Mouse (Mus musculus) neural tube, embryonic 11.5 days (tissue): ENCODE data around the gene Rhobtb3. TPM values are rescaled to one million over a fixed set of nuclear protein-coding genes. Genes with fewer than 3 reads are reported as not detected.

ENCODE experiments used
- ATAC-seq: fragments of 200-750 bp; cut with Nextera tagmentation; 2 replicates; pipeline ENCODE4 v1.8.0; 2017; ENCODE audit warnings: moderate number of reproducible peaks, mild to moderate bottlenecking, moderate TSS enrichment, moderate library complexity; ENCODE audit not compliant: insufficient read depth, low FRiP score, low TSS enrichment
- DNase-seq: peaks from one replicate; pipeline ENCODE4 v3.0.0-alpha.2; 2015; ENCODE audit warnings: low spot score
- H3K27ac ChIP-seq: fragments of 300-500 bp; sonication (generic); 2 replicates; pipeline ENCODE4 v1.5.1; 2014; ENCODE audit warnings: low read depth, mild to moderate bottlenecking, low read length
- H3K27me3 ChIP-seq: fragments of 300-500 bp; sonication (generic); 2 replicates; pipeline ENCODE4 v1.6.1; 2014; ENCODE audit warnings: mild to moderate bottlenecking, low read length, mixed read lengths; ENCODE audit not compliant: control insufficient read depth, insufficient read depth
- H3K36me3 ChIP-seq: fragments of 300-500 bp; sonication (generic); 2 replicates; pipeline ENCODE4 v1.6.1; 2014; ENCODE audit warnings: mild to moderate bottlenecking, low read length, moderate library complexity, mixed read lengths; ENCODE audit not compliant: control insufficient read depth, insufficient read depth
- H3K4me1 ChIP-seq: fragments of 300-500 bp; sonication (generic); 2 replicates; pipeline ENCODE4 v1.6.1; 2014; ENCODE audit warnings: low read length, mixed read lengths; ENCODE audit not compliant: control insufficient read depth, insufficient read depth
- H3K4me2 ChIP-seq: fragments of 300-500 bp; sonication (generic); 2 replicates; pipeline ENCODE4 v1.6.1; 2014; ENCODE audit warnings: low read depth, mild to moderate bottlenecking, moderate library complexity
- H3K4me3 ChIP-seq: fragments of 300-500 bp; sonication (generic); 2 replicates; pipeline ENCODE4 v1.5.1; 2014; ENCODE audit warnings: low read depth, low read length
- H3K9ac ChIP-seq: fragments of 300-500 bp; sonication (generic); 2 replicates; pipeline ENCODE4 v1.6.1; 2014; ENCODE audit warnings: mild to moderate bottlenecking, low read length
- H3K9me3 ChIP-seq: fragments of 300-500 bp; sonication (generic); 2 replicates; pipeline ENCODE4 v1.6.1; 2016; ENCODE audit warnings: low read length; ENCODE audit not compliant: control insufficient read depth
- WGBS: fragments of 180-500 bp; shearing (Covaris S2); extraction: QIAGEN DNeasy Blood & Tissue Kit; methylation state at CpG from one replicate; pipeline ENCODE4 v1.1.7; 2014; 5-methylcytosine and 5-hydroxymethylcytosine counted together
- polyA plus RNA-seq: library from polyadenylated mRNA; unstranded; fragments of >200 nt; fragmentation: Nextera tagmentation; extraction: Ambion mirVana; gene quantifications from 2 replicates; pipeline ENCODE4 v1.2.1, GENCODE M21; 2014

Gene Rhobtb3
- polyA plus RNA-seq, 1 experiment from 2014 or later = 58.6 TPM

DNA sequence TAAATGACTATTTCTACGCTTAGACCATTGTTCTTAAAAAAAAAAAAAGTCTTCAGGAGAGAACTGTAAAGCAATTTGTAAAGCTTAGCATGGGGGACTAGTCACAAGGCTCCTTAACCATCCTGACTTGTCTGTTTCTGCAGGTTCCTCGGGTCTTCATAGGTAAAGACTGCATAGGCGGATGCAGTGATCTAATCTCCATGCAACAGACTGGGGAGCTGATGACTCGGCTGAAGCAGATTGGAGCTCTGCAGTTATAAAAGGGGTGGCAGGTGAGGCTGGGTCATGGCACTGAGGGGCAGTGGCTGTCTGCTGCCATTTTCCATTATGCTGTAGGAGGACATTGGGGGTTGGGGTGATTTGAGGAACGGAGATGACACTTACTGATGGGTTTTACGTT lies 96.7 kb downstream of the Rhobtb3 start:
- no peaks in the 10 kb centered on the region for H3K9me3 ChIP-seq
- 83% methylated on average over 6 of the region's 6 CpGs for WGBS
- no peak overlapping the region for H3K27ac ChIP-seq

GRCm38 (mm10) chr13:75845519-75846166 lies 98.1 kb downstream of the Rhobtb3 start:
- 60% methylated on average over 4 of the region's 4 CpGs for WGBS
- DNase-seq (no peak), ATAC-seq (no peak)
- no peak overlapping the region for H3K27ac ChIP-seq
- no peaks in the 10 kb centered on the region for H3K9me3 ChIP-seq
- H3K4me2 ChIP-seq = no peak overlapping the region
- no peaks in the 10 kb centered on the region for H3K27me3 ChIP-seq
- H3K36me3 ChIP-seq = no peaks in the 10 kb centered on the region
- peaks cover 6% of the 10 kb centered on the region; the same call in 1 of the 2 replicates for H3K4me1 ChIP-seq
- no peak overlapping the region for H3K4me3 ChIP-seq
- H3K9ac ChIP-seq = no peak overlapping the region

More for the DNA sequence above, 96.7 kb downstream of the Rhobtb3 start:
- Histone ChIP-seq H3K27me3 (no peaks in the 10 kb centered on the region), H3K9ac (no peak overlapping the region), H3K4me2 (no peak overlapping the region), H3K4me1 (0 out of 2 replicates have a peak, but pooled peaks cover 4% of the 10 kb centered on the region), H3K4me3 (no peak overlapping the region), H3K36me3 (no peaks in the 10 kb centered on the region)
- ATAC-seq (no peak), DNase-seq (no peak)

GRCm38 (mm10) chr13:75844833-75845518 lies 98.7 kb downstream of the Rhobtb3 start:
- no peak for ATAC-seq
- 94% methylated on average over 2 of the region's 2 CpGs for WGBS
- H3K36me3 ChIP-seq = no peaks in the 10 kb centered on the region
- no peaks in the 10 kb centered on the region for H3K27me3 ChIP-seq
- H3K4me3 ChIP-seq = no peak overlapping the region
- peaks cover 7% of the 10 kb centered on the region; the same call in 1 of the 2 replicates for H3K4me1 ChIP-seq
- no peaks in the 10 kb centered on the region for H3K9me3 ChIP-seq
- no peak overlapping the region for H3K4me2 ChIP-seq
- no peak overlapping the region for H3K9ac ChIP-seq
- no peak overlapping the region for H3K27ac ChIP-seq
- no peak for DNase-seq

GRCm38 (mm10) chr13:75843993-75844683 lies 99.6 kb downstream of the Rhobtb3 start:
- no peak for ATAC-seq
- DNase-seq = no peak
- H3K9ac ChIP-seq = no peak overlapping the region
- no peak overlapping the region for H3K27ac ChIP-seq
- 85% methylated on average over 8 of the region's 8 CpGs for WGBS
- no peaks in the 10 kb centered on the region for H3K36me3 ChIP-seq
- H3K27me3 ChIP-seq = no peaks in the 10 kb centered on the region
- peaks cover 7% of the 10 kb centered on the region; the same call in 1 of the 2 replicates for H3K4me1 ChIP-seq
- H3K4me3 ChIP-seq = no peak overlapping the region
- no peak overlapping the region for H3K4me2 ChIP-seq
- H3K9me3 ChIP-seq = no peaks in the 10 kb centered on the region

- no peaks in the 10 kb centered on the region for H3K27me3 ChIP-seq
- no peak overlapping the region for H3K4me2 ChIP-seq
- ATAC-seq = no peak
- DNase-seq = no peak
- H3K4me1 ChIP-seq = peaks cover 7% of the 10 kb centered on the region; the same call in 1 of the 2 replicates
- 95% methylated on average over 5 of the region's 5 CpGs for WGBS
- H3K9ac ChIP-seq = no peak overlapping the region
- no peak overlapping the region for H3K27ac ChIP-seq
- H3K4me3 ChIP-seq = no peak overlapping the region
- no peaks in the 10 kb centered on the region for H3K9me3 ChIP-seq
- H3K36me3 ChIP-seq = no peaks in the 10 kb centered on the region
These were observed 100.4 kb downstream of the Rhobtb3 start for GRCm38 (mm10) chr13:75843331-75843730.

GRCm38 (mm10) chr13:75841950-75842349 lies 101.8 kb downstream of the Rhobtb3 start:
- H3K36me3 ChIP-seq = no peaks in the 10 kb centered on the region
- ATAC-seq (no peak), DNase-seq (no peak)
- WGBS = 82% methylated on average over 3 of the region's 3 CpGs
- no peak overlapping the region for H3K27ac ChIP-seq
- H3K4me2 ChIP-seq = no peak overlapping the region
- H3K27me3 ChIP-seq = no peaks in the 10 kb centered on the region
- no peak overlapping the region for H3K4me3 ChIP-seq
- H3K9ac ChIP-seq = no peak overlapping the region
- peaks cover 7% of the 10 kb centered on the region; the same call in 1 of the 2 replicates for H3K4me1 ChIP-seq
- no peaks in the 10 kb centered on the region for H3K9me3 ChIP-seq

GRCm38 (mm10) chr13:75840752-75841285 lies 102.9 kb downstream of the Rhobtb3 start:
- Histone ChIP-seq H3K4me3 (peak overlapping the region; percentile 50), H3K4me2 (peak overlapping the region; percentile 50), H3K36me3 (no peaks in the 10 kb centered on the region), H3K9ac (peak overlapping the region; percentile 62), H3K27me3 (no peaks in the 10 kb centered on the region), H3K27ac (no peak overlapping the region), H3K9me3 (no peaks in the 10 kb centered on the region), H3K4me1 (peaks cover 7% of the 10 kb centered on the region; the same call in 1 of the 2 replicates)
- ATAC-seq = no peak
- 65% methylated on average over 6 of the region's 6 CpGs for WGBS
- no peak for DNase-seq

DNA sequence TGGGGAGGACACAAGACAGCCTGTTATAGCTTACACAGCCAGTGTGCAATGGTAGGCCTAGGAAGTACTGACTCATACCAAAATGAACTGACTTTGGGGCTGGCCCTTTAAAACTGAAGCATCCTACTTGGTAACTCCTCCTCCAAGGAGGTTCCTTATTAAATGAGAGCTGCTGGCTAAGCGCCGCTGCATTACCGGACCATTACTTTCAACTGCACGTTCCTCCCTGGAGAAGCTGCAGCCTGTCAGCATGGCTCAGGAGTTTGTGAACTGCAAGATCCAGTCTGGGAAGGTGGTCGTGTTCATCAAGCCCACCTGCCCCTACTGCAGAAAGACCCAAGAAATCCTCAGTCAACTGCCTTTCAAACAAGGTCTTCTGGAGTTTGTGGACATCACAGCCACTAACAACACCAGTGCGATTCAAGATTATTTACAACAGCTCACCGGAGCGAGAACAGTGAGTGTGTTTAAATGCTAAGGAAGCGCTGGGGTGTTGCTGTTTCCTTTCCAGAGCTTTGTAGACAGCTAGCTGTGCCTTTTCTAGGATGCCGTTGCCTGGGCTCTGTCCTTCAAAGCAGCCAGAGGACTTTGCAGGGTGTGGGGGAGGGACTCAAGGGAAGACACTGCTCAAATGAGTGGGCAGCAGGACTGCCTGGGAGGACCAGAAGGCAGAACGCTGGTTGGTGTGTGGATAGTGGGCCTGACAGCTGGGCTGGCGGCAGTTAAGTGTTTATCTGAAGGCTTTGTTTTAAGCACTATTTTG lies 103.8 kb downstream of the Rhobtb3 start, which contains the start of gene Glrx:
Glrx (plus strand) TSS at position 150 of the 763 bp plus-strand sequence.
- H3K27me3 ChIP-seq = no peaks in the 10 kb centered on the region
- peak within 1 kb of the TSS; percentile 50 for H3K4me3 ChIP-seq
- H3K9me3 ChIP-seq = no peaks in the 10 kb centered on the region
- ATAC-seq = peak; percentile 80
- peak; percentile 67 for DNase-seq
- H3K36me3 ChIP-seq = no peaks in the 10 kb centered on the region
- 0 out of 2 replicates have a peak within 1 kb of the TSS, but pooled peaks have one; percentile 50 for H3K27ac ChIP-seq
- peak within 1 kb of the TSS; percentile 50 for H3K4me2 ChIP-seq
- WGBS = under 1% methylated on average over 12 of the region's 12 CpGs
- H3K9ac ChIP-seq = peak within 1 kb of the TSS; percentile 62
- peaks cover 7% of the 10 kb centered on the region; the same call in 1 of the 2 replicates for H3K4me1 ChIP-seq
